Mouse (Mus musculus) heart, postnatal 25 days (tissue): ENCODE results near the gene Polr2e. TPM values are rescaled to one million over a fixed set of nuclear protein-coding genes. Genes with fewer than 3 reads are reported as not detected.

Experiments used
- DNase-seq: peaks from one replicate; pipeline ENCODE4 v3.0.0; 2022; ENCODE audit warnings: low spot score
- intact Hi-C: fragments of 180-260 bp; cut with DNase I; formaldehyde crosslinking; loops from one replicate; pipeline ENCODE4 v1.15.1; 2025
- total RNA-seq, 2 experiments: library from RNA; stranded (reverse); gene quantifications; 2 replicates each; pipeline ENCODE4 v1.2.3; 2021

Polr2e gene
- total RNA-seq = 10 to 100 TPM; 79.3 to 81.2 TPM

DNA sequence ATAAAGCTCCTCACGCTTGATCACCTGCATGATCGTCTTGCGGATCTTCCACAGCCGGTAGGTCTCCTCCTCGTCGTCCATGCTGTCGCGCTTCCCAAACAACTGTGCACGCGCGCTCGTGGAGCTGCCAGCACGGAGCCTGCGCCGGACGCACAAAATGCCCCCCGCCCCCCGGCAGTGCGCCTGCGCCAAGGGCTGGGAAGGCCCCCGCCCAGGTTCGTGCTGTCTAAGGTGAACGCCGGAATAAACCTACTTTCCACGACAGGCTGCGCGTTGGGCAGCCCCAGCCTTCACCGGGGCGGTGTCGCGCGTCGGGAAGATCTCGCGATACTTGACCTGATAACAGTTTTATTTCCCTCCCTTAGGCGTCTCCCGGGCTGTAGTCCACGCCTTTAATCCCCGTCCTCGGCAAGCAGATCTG lies at the start of gene Polr2e:
Gene Polr2e (minus strand): TSS at position 237 of the 421 bp plus-strand sequence.
- intact Hi-C loops = loop anchor here (2.0 kb wide), 1 partner anchor 13 kb away; no protein-coding TSS in a partner anchor
- DNase-seq = peak; percentile 97

DNA sequence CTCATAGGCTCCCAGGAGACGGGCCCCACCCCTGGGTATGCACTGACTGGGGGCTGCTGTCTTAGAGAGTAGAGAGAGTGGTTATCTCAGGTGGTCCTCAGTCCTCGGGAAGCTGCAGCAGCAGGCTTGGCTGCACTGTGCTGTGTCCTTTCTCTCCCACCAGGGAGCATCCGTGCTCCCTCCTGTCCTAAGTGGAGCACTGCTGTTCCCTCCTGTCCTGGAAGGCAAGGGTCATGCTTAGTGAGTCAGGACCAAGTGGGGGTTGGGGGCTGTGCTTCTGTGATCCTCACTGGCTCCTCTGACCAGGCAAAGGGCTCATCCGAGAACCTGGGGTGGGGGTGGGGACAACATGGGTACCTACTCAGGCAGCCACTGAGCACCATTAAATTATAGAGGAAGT lies 49.6 kb upstream of the Polr2e start:
- DNase-seq = no peak
- intact Hi-C loops = no loop called here

- intact Hi-C loops = no loop called here
- no peak for DNase-seq
Observed at GRCm38 (mm10) chr10:80087483-80087882, 47.9 kb upstream of the Polr2e start.

DNA sequence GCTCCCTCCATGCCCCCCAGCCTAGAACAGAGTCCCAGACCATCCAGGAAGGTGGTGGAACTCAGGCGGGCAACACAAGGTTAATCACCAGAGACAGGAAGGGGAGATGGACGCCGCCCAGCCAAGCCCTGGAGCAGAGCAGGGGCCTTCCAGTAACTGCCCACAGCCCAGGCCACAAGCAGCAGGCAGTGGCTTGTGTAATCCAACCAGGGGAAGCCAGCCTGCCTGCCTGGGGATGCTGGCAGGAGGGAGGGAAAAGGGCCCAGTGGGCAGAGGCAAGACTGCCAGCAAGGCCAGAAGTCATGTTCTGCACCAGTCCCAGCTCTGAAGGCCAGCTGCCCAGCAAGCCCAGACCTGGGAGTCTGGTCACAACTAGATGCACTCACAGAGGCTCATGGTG lies 47.3 kb upstream of the Polr2e start:
- no peak for DNase-seq
- intact Hi-C loops = no loop called here

- DNase-seq = no peak
- intact Hi-C loops = no loop called here
Observed at GRCm38 (mm10) chr10:80084817-80085487, 45.4 kb upstream of the Polr2e start.

DNA sequence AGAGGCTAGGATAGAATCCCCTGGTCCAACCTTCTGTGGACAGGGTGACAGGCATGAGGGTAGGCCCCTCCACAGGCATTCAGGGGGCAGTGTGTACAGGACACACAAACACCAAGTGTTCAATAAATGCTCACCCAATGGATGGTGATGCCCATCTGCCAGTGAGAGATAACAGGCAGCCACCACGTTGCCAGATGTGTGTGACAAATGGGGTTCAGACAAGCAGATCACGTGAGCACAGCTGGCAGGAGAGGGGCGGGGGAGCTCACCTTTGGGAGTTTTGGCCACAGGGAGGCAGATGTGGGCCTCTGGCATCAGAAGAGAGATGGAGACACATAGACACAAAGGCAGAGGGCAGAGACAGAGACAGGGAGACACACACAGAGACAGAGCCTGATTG lies 41.5 kb upstream of the Polr2e start:
- intact Hi-C loops = no loop called here
- DNase-seq = no peak

DNA sequence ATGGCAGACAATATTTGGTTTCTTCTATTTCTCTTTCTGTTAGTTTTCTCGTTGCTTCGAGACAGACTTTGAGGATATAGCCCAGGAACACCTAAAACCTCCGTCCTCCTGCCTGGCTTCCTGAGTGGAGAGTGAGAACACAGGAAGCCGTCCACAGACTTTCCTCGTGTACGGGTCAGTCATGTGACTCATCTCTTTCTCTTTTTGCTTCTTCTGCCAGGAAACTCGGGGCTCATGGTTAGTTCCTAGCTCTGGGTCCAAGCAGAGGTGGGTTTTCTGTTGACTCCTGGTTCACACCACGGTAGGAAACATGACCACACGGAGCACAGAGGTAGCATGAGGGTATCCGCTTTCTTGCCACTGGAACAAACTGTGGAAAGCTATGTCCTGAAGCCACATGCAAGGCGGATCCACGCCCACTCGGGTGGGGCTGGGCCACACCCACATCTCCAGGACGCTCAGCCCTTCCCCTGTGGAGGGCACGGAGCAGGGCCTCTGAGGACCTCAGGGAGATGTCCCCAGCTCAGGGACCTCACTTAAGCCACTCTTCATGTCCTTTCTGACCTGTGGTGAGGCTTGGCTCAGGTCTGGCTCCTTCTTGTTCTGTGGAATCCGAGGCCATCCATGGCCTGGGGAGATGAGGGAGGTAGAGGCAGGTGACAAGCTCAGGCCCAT lies 40.9 kb upstream of the Polr2e start:
- DNase-seq = no peak
- intact Hi-C loops = no loop called here

GRCm38 (mm10) chr10:80078366-80078765 lies 38.8 kb upstream of the Polr2e start:
- no peak for DNase-seq
- intact Hi-C loops = no loop called here

GRCm38 (mm10) chr10:80077312-80077711 lies 37.7 kb upstream of the Polr2e start:
- no peak for DNase-seq
- intact Hi-C loops = no loop called here

- DNase-seq = no peak
- intact Hi-C loops = no loop called here
Observed at GRCm38 (mm10) chr10:80076386-80076785, 36.8 kb upstream of the Polr2e start.

GRCm38 (mm10) chr10:80075924-80076323 lies 36.3 kb upstream of the Polr2e start:
- intact Hi-C loops = no loop called here

DNA sequence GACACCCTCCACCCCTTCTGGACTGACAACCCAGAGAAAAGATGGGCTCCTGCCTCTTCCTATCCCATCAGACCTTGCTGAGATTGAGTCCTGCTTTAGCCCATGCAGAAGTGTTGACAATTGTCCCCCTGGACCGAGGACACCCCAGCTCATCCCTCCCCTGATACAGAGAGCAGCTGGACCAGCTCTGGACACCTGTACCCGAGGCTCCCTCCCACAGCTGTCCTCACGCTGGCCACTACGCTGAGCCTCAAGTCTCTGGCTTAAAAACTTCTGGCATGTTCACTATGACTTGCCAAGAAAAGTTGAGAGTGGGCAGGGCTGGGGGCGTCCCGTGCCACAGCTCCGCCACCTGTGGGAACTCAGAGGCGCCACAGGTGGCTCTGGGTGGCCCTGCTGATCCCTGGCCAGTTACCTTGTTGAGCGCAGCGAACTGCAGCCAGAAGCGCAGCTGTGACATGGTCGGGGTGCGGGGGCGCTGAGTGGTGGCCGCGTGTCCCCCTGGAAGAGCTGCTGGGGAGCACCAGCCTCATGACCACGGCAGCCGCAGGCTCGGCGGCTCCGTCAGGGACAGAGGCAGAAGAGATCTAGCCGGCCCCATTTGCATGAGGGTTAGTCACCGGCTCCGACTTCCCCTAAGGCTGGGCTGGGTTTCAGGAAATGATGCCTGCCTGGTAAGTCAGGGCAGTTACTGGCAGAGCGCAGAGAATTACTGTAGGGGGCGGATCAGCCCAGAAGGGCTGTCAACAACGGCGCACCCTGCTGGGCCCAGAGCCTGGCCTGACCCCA lies 35.4 kb upstream of the Polr2e start:
- DNase-seq = peak; percentile 74
- intact Hi-C loops = loop anchor here (5.0 kb wide), 1 partner anchor 37 kb away; no protein-coding TSS in a partner anchor

More at GRCm38 (mm10) chr10:80075924-80076323, 36.3 kb upstream of the Polr2e start:
- no peak for DNase-seq

- no peak for DNase-seq
- intact Hi-C loops = loop anchor here (5.0 kb wide), 1 partner anchor 39 kb away; no protein-coding TSS in a partner anchor
Observed at GRCm38 (mm10) chr10:80072623-80073489, 33.3 kb upstream of the Polr2e start.

DNA sequence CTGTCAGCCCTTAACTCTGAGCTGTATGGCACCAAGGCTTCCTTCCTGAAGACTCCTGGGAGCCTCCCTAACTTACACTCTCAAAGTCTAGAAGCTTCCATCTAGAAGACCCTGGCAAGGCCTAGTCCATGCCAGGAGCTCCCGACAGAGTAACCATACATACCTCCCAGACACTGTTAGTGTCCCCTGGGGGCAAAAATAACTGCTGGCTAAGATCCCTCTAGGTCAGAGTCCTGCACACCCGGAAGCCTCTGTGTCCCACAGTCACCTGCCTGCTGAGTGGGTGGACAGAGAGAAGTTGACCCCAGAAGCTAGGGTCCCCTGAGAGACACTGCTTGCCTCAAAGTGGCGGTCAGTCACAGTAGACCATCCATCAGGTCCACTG lies 31.9 kb upstream of the Polr2e start:
- intact Hi-C loops = loop anchor here (5.0 kb wide), 1 partner anchor 41 kb away; no protein-coding TSS in a partner anchor

GRCm38 (mm10) chr10:80070837-80071515 lies 31.4 kb upstream of the Polr2e start:
- intact Hi-C loops = loop anchor here (5.0 kb wide), 1 partner anchor 41 kb away; no protein-coding TSS in a partner anchor
- peak; percentile 82 for DNase-seq

More for the DNA sequence above, 31.9 kb upstream of the Polr2e start:
- no peak for DNase-seq

GRCm38 (mm10) chr10:80069948-80070450 lies 30.4 kb upstream of the Polr2e start:
- intact Hi-C loops = loop anchor here (5.0 kb wide), 1 partner anchor 42 kb away; no protein-coding TSS in a partner anchor
- no peak for DNase-seq

GRCm38 (mm10) chr10:80069251-80069650 lies 29.7 kb upstream of the Polr2e start:
- intact Hi-C loops = no loop called here
- no peak for DNase-seq

- intact Hi-C loops = no loop called here
- no peak for DNase-seq
Observed at GRCm38 (mm10) chr10:80063877-80064650, 24.5 kb upstream of the Polr2e start.
